Mouse (Mus musculus) liver, embryonic 14.5 days (tissue): ENCODE data around the gene Olfr1201. TPM values are rescaled to one million over a fixed set of nuclear protein-coding genes. Genes with fewer than 3 reads are reported as not detected.

Experiments
- ATAC-seq: fragments of 200-750 bp; cut with Nextera tagmentation; 2 replicates; pipeline ENCODE4 v1.8.0; 2017; ENCODE audit warnings: moderate number of reproducible peaks, mild to moderate bottlenecking, moderate library complexity; ENCODE audit not compliant: insufficient read depth
- DNase-seq, 3 experiments: peaks; one replicate each; pipeline ENCODE4 v3.0.0-alpha.2; 2012 to 2013; ENCODE audit warnings: low read depth in 3 of 3, low spot score in 3 of 3
- H3K27ac ChIP-seq: fragments of 300-500 bp; sonication (generic); 2 replicates; pipeline ENCODE4 v1.5.1; 2014; ENCODE audit warnings: moderate library complexity, mild to moderate bottlenecking, control low read depth, inconsistent platforms
- H3K27me3 ChIP-seq: fragments of 300-500 bp; sonication (generic); 2 replicates; pipeline ENCODE4 v1.6.1; 2014; ENCODE audit warnings: mild to moderate bottlenecking, low read length, moderate library complexity; ENCODE audit not compliant: control insufficient read depth, insufficient read depth
- H3K36me3 ChIP-seq: fragments of 300-500 bp; sonication (generic); replicated peaks from 2 replicates; pipeline ENCODE4 v1.6.1; 2014; ENCODE audit warnings: low read depth; ENCODE audit not compliant: control insufficient read depth, insufficient read depth
- H3K4me1 ChIP-seq, 2 experiments: fragments of 200-500 bp in 1 of 2; fragments of 300-500 bp in 1 of 2; sonication (generic) in 1 of 2; replicated peaks; 2 replicates each; pipeline ENCODE4 v1.6.1; 2012 to 2014; ENCODE audit warnings: antibody characterized with exemption in 1 of 2, inconsistent platforms in 1 of 2, low read length in 1 of 2; ENCODE audit not compliant: control insufficient read depth in 2 of 2, insufficient read depth in 2 of 2
- H3K4me2 ChIP-seq: fragments of 300-500 bp; sonication (generic); 2 replicates; pipeline ENCODE4 v1.6.1; 2014; ENCODE audit warnings: low read depth, mild to moderate bottlenecking, control low read depth, moderate library complexity
- H3K4me3 ChIP-seq, 2 experiments: fragments of 200-500 bp in 1 of 2; fragments of 300-500 bp in 1 of 2; sonication (generic) in 1 of 2; 2 replicates each; pipeline ENCODE4 v1.5.1; 2012 to 2014; ENCODE audit warnings: low read depth in 2 of 2, low read length in 2 of 2, mild to moderate bottlenecking in 2 of 2, control low read depth in 1 of 2, inconsistent platforms in 1 of 2, moderate library complexity in 1 of 2; ENCODE audit not compliant: insufficient read depth in 1 of 2
- H3K9ac ChIP-seq: fragments of 300-500 bp; sonication (generic); replicated peaks from 2 replicates; pipeline ENCODE4 v1.6.1; 2014; ENCODE audit warnings: mild to moderate bottlenecking, control low read depth, moderate library complexity
- H3K9me3 ChIP-seq: fragments of 300-500 bp; sonication (generic); 2 replicates; pipeline ENCODE4 v1.6.1; 2016; ENCODE audit warnings: low read length, mixed read lengths; ENCODE audit not compliant: control insufficient read depth
- CTCF ChIP-seq: IDR thresholded peaks from 2 replicates; pipeline ENCODE4 v1.5.1; 2016; ENCODE audit warnings: antibody characterized with exemption, low read depth, control low read depth
- EP300 ChIP-seq: IDR thresholded peaks from 2 replicates; pipeline ENCODE4 v1.6.1; 2016; ENCODE audit warnings: antibody characterized with exemption, low read depth
- WGBS: fragments of 180-500 bp; shearing (Covaris S2); extraction: QIAGEN DNeasy Blood & Tissue Kit; methylation state at CpG from one replicate; pipeline ENCODE4 v1.1.7; 2014; ENCODE audit not compliant: insufficient replicate concordance; 5-methylcytosine and 5-hydroxymethylcytosine counted together
- polyA plus RNA-seq, 2 experiments: library from polyadenylated mRNA; depleted of rRNA in 1 of 2; stranded (reverse) in 1 of 2; unstranded in 1 of 2; fragments of >200 nt; fragmentation: Nextera tagmentation in 1 of 2; extraction: Ambion mirVana in 1 of 2; gene quantifications; 2 replicates each; pipeline versions ENCODE4 v1.2.1 to v1.2.3; 2012 to 2014

Gene Olfr1201
- polyA plus RNA-seq, 2 experiments: not detected

GRCm38 (mm10) chr2:88814196-88814595 is 21.4 kb downstream of the Olfr1201 start, which contains the start of gene Olfr1202:
Olfr1202 (plus strand) TSS chr2:88814496.
- Histone ChIP-seq H3K4me1 (no peaks in the 10 kb centered on the region), H3K9me3 (no peaks in the 10 kb centered on the region), H3K4me2 (no peak within 1 kb of the TSS), H3K36me3 (no peaks in the 10 kb centered on the region), H3K9ac (no peak within 1 kb of the TSS), H3K4me3 (no peak within 1 kb of the TSS), H3K27ac (no peak within 1 kb of the TSS), H3K27me3 (no peaks in the 10 kb centered on the region)
- ATAC-seq: no peak
- no peak for TF ChIP-seq CTCF
- TF ChIP-seq EP300: no peak
- WGBS: 45% methylated on average over 1 of the region's 1 CpGs
- no peak for DNase-seq

- 62% methylated on average over 2 of the region's 2 CpGs for WGBS
- H3K4me3 ChIP-seq: no peak within 1 kb of the TSS
- no peak within 1 kb of the TSS for H3K4me2 ChIP-seq
- H3K4me1 ChIP-seq: no peaks in the 10 kb centered on the region
- no peak for DNase-seq
- no peak for ATAC-seq
- H3K36me3 ChIP-seq: no peaks in the 10 kb centered on the region
- H3K27ac ChIP-seq: no peak within 1 kb of the TSS
- no peaks in the 10 kb centered on the region for H3K9me3 ChIP-seq
- no peak within 1 kb of the TSS for H3K9ac ChIP-seq
- no peaks in the 10 kb centered on the region for H3K27me3 ChIP-seq
- no peak for TF ChIP-seq CTCF
- TF ChIP-seq EP300: no peak
Measured at GRCm38 (mm10) chr2:88829437-88829836, 36.6 kb downstream of the Olfr1201 start, which contains the start of gene Olfr1205. Olfr1205 (plus strand) TSS chr2:88829737.

GRCm38 (mm10) chr2:88838477-88838876 is 45.6 kb downstream of the Olfr1201 start:
- DNase-seq: no peak
- Histone ChIP-seq H3K36me3 (no peaks in the 10 kb centered on the region), H3K27ac (no peak overlapping the region), H3K4me1 (no peaks in the 10 kb centered on the region), H3K4me3 (no peak overlapping the region), H3K4me2 (no peak overlapping the region), H3K27me3 (no peaks in the 10 kb centered on the region), H3K9ac (no peak overlapping the region), H3K9me3 (no peaks in the 10 kb centered on the region)
- ATAC-seq: no peak
- TF ChIP-seq EP300 (no peak), CTCF (no peak)
- WGBS: 59% methylated on average over 2 of the region's 2 CpGs

Other genes with a start within 250 kb of the Olfr1201 start
- not detected in 2 replicates for gene Olfr1188, start 236.1 kb upstream of the Olfr1201 start, polyA plus RNA-seq (2012; rRNA removed)
- not detected in 2 replicates for gene Olfr1188, start 236.1 kb upstream of the Olfr1201 start, polyA plus RNA-seq (2014; fragmentation: Nextera tagmentation; extraction: Ambion mirVana)
- gene Olfr1189, start 206.6 kb upstream of the Olfr1201 start, polyA plus RNA-seq (2012; rRNA removed): not detected in 2 replicates
- not detected in 2 replicates for gene Olfr1189, start 206.6 kb upstream of the Olfr1201 start, polyA plus RNA-seq (2014; fragmentation: Nextera tagmentation; extraction: Ambion mirVana)
- not detected in 2 replicates for gene Olfr1191-ps1, start 152.5 kb upstream of the Olfr1201 start, polyA plus RNA-seq (2012; rRNA removed)
- gene Olfr1191-ps1, start 152.5 kb upstream of the Olfr1201 start, polyA plus RNA-seq (2014; fragmentation: Nextera tagmentation; extraction: Ambion mirVana): not detected in 2 replicates
- not detected in 2 replicates for gene Olfr1192-ps1, start 144.5 kb upstream of the Olfr1201 start, polyA plus RNA-seq (2012; rRNA removed)
- not detected in 2 replicates for gene Olfr1192-ps1, start 144.5 kb upstream of the Olfr1201 start, polyA plus RNA-seq (2014; fragmentation: Nextera tagmentation; extraction: Ambion mirVana)
- gene Olfr1193, start 117.4 kb upstream of the Olfr1201 start, polyA plus RNA-seq (2012; rRNA removed): not detected in 2 replicates
- not detected in 2 replicates for gene Olfr1193, start 117.4 kb upstream of the Olfr1201 start, polyA plus RNA-seq (2014; fragmentation: Nextera tagmentation; extraction: Ambion mirVana)
- gene Olfr1195, start 103.8 kb upstream of the Olfr1201 start, polyA plus RNA-seq (2012; rRNA removed): not detected in 2 replicates
- not detected in 2 replicates for gene Olfr1195, start 103.8 kb upstream of the Olfr1201 start, polyA plus RNA-seq (2014; fragmentation: Nextera tagmentation; extraction: Ambion mirVana)
- not detected in 2 replicates for gene Olfr1196, start 88.4 kb upstream of the Olfr1201 start, polyA plus RNA-seq (2012; rRNA removed)
- not detected in 2 replicates for gene Olfr1196, start 88.4 kb upstream of the Olfr1201 start, polyA plus RNA-seq (2014; fragmentation: Nextera tagmentation; extraction: Ambion mirVana)
- gene Olfr1197, start 60.7 kb upstream of the Olfr1201 start, polyA plus RNA-seq (2012; rRNA removed): not detected in 2 replicates
- gene Olfr1197, start 60.7 kb upstream of the Olfr1201 start, polyA plus RNA-seq (2014; fragmentation: Nextera tagmentation; extraction: Ambion mirVana): not detected in 2 replicates
- not detected in 2 replicates for gene Olfr1198, start 41.7 kb upstream of the Olfr1201 start, polyA plus RNA-seq (2012; rRNA removed)
- gene Olfr1198, start 41.7 kb upstream of the Olfr1201 start, polyA plus RNA-seq (2014; fragmentation: Nextera tagmentation; extraction: Ambion mirVana): not detected in 2 replicates
- not detected in 2 replicates for gene Olfr1199, start 32.6 kb upstream of the Olfr1201 start, polyA plus RNA-seq (2012; rRNA removed)
- gene Olfr1199, start 32.6 kb upstream of the Olfr1201 start, polyA plus RNA-seq (2014; fragmentation: Nextera tagmentation; extraction: Ambion mirVana): not detected in 2 replicates
- not detected in 2 replicates for gene Olfr1200, start 22.5 kb upstream of the Olfr1201 start, polyA plus RNA-seq (2012; rRNA removed)
- not detected in 2 replicates for gene Olfr1200, start 22.5 kb upstream of the Olfr1201 start, polyA plus RNA-seq (2014; fragmentation: Nextera tagmentation; extraction: Ambion mirVana)
- not detected in 2 replicates for gene Olfr1202, start 21.5 kb downstream of the Olfr1201 start, polyA plus RNA-seq (2012; rRNA removed)
- not detected in 2 replicates for gene Olfr1202, start 21.5 kb downstream of the Olfr1201 start, polyA plus RNA-seq (2014; fragmentation: Nextera tagmentation; extraction: Ambion mirVana)
- gene Olfr1205, start 36.7 kb downstream of the Olfr1201 start, polyA plus RNA-seq (2012; rRNA removed): not detected in 2 replicates
- gene Olfr1205, start 36.7 kb downstream of the Olfr1201 start, polyA plus RNA-seq (2014; fragmentation: Nextera tagmentation; extraction: Ambion mirVana): not detected in 2 replicates
- gene Olfr1204, start 56.3 kb downstream of the Olfr1201 start, polyA plus RNA-seq (2012; rRNA removed): not detected in 2 replicates
- not detected in 2 replicates for gene Olfr1204, start 56.3 kb downstream of the Olfr1201 start, polyA plus RNA-seq (2014; fragmentation: Nextera tagmentation; extraction: Ambion mirVana)
- gene Olfr1206, start 70.2 kb downstream of the Olfr1201 start, polyA plus RNA-seq (2012; rRNA removed): not detected in 2 replicates
- not detected in 2 replicates for gene Olfr1206, start 70.2 kb downstream of the Olfr1201 start, polyA plus RNA-seq (2014; fragmentation: Nextera tagmentation; extraction: Ambion mirVana)
- gene Olfr1208, start 109.3 kb downstream of the Olfr1201 start, polyA plus RNA-seq (2012; rRNA removed): not detected in 2 replicates
- gene Olfr1208, start 109.3 kb downstream of the Olfr1201 start, polyA plus RNA-seq (2014; fragmentation: Nextera tagmentation; extraction: Ambion mirVana): not detected in 2 replicates
- gene Olfr1209, start 122.1 kb downstream of the Olfr1201 start, polyA plus RNA-seq (2012; rRNA removed): not detected in 2 replicates
- not detected in 2 replicates for gene Olfr1209, start 122.1 kb downstream of the Olfr1201 start, polyA plus RNA-seq (2014; fragmentation: Nextera tagmentation; extraction: Ambion mirVana)
- not detected in 2 replicates for gene Olfr1211, start 145.1 kb downstream of the Olfr1201 start, polyA plus RNA-seq (2012; rRNA removed)
- not detected in 2 replicates for gene Olfr1211, start 145.1 kb downstream of the Olfr1201 start, polyA plus RNA-seq (2014; fragmentation: Nextera tagmentation; extraction: Ambion mirVana)
- gene Olfr1212, start 160.9 kb downstream of the Olfr1201 start, polyA plus RNA-seq (2012; rRNA removed): not detected in 2 replicates
- gene Olfr1212, start 160.9 kb downstream of the Olfr1201 start, polyA plus RNA-seq (2014; fragmentation: Nextera tagmentation; extraction: Ambion mirVana): not detected in 2 replicates
- gene Gm13762, start 187.2 kb downstream of the Olfr1201 start, polyA plus RNA-seq (2012; rRNA removed): not detected in 2 replicates
- not detected in 2 replicates for gene Gm13762, start 187.2 kb downstream of the Olfr1201 start, polyA plus RNA-seq (2014; fragmentation: Nextera tagmentation; extraction: Ambion mirVana)
- gene Olfr1214, start 199.6 kb downstream of the Olfr1201 start, polyA plus RNA-seq (2012; rRNA removed): not detected in 2 replicates
- gene Olfr1214, start 199.6 kb downstream of the Olfr1201 start, polyA plus RNA-seq (2014; fragmentation: Nextera tagmentation; extraction: Ambion mirVana): not detected in 2 replicates
- not detected in 2 replicates for gene Olfr1215, start 213.9 kb downstream of the Olfr1201 start, polyA plus RNA-seq (2012; rRNA removed)
- not detected in 2 replicates for gene Olfr1215, start 213.9 kb downstream of the Olfr1201 start, polyA plus RNA-seq (2014; fragmentation: Nextera tagmentation; extraction: Ambion mirVana)
- not detected in 2 replicates for gene Olfr1216, start 225.3 kb downstream of the Olfr1201 start, polyA plus RNA-seq (2012; rRNA removed)
- not detected in 2 replicates for gene Olfr1216, start 225.3 kb downstream of the Olfr1201 start, polyA plus RNA-seq (2014; fragmentation: Nextera tagmentation; extraction: Ambion mirVana)
- gene Olfr1217, start 239.0 kb downstream of the Olfr1201 start, polyA plus RNA-seq (2012; rRNA removed): not detected in 2 replicates
- not detected in 2 replicates for gene Olfr1217, start 239.0 kb downstream of the Olfr1201 start, polyA plus RNA-seq (2014; fragmentation: Nextera tagmentation; extraction: Ambion mirVana)